Mouse (Mus musculus): ENCODE data around the gene Barx1.

Barx1 gene

GRCm38 (mm10) chr13:48660741-48661140 is 2.1 kb upstream of the Barx1 start:
- no peak for DNase-seq

- no peak for DNase-seq
Measured at GRCm38 (mm10) chr13:48661561-48661960, 1.2 kb upstream of the Barx1 start.

GRCm38 (mm10) chr13:48663211-48663987 is 601 bp downstream of the Barx1 start:
- DNase-seq = no peak

- no peak for DNase-seq
Measured at GRCm38 (mm10) chr13:48663988-48664339, 1.2 kb downstream of the Barx1 start.

GRCm38 (mm10) chr13:48664916-48665655 is 2.3 kb downstream of the Barx1 start:
- no peak for DNase-seq

- no peak for DNase-seq
Measured at GRCm38 (mm10) chr13:48665656-48666597, 3.1 kb downstream of the Barx1 start.

GRCm38 (mm10) chr13:48667461-48667860 is 4.7 kb downstream of the Barx1 start:
- DNase-seq = no peak

- DNase-seq = no peak
Measured at GRCm38 (mm10) chr13:48668091-48668975, 5.5 kb downstream of the Barx1 start.

GRCm38 (mm10) chr13:48668976-48669534 is 6.3 kb downstream of the Barx1 start:
- DNase-seq = no peak

GRCm38 (mm10) chr13:48672312-48672840 is 9.6 kb downstream of the Barx1 start:
- DNase-seq = no peak

GRCm38 (mm10) chr13:48674609-48675008 is 11.8 kb downstream of the Barx1 start:
- no peak for DNase-seq

GRCm38 (mm10) chr13:48679351-48679750 is 16.6 kb downstream of the Barx1 start:
- DNase-seq = no peak

GRCm38 (mm10) chr13:48686666-48687065 is 23.9 kb downstream of the Barx1 start:
- no peak for DNase-seq

GRCm38 (mm10) chr13:48691991-48692390 is 29.2 kb downstream of the Barx1 start:
- no peak for DNase-seq

GRCm38 (mm10) chr13:48694090-48695064 is 31.6 kb downstream of the Barx1 start:
- DNase-seq = no peak

GRCm38 (mm10) chr13:48706385-48706951 is 43.7 kb downstream of the Barx1 start:
- DNase-seq = no peak

GRCm38 (mm10) chr13:48712675-48713074 is 49.9 kb downstream of the Barx1 start:
- DNase-seq = no peak

- DNase-seq = no peak
Measured at GRCm38 (mm10) chr13:48716075-48716474, 53.3 kb downstream of the Barx1 start.
